In genomic region chr10:80900318-80901247, GRCm38 (mm10) we compare ENCODE assay signal across 8 mouse cellular contexts. TPM values are rescaled to one million over a fixed set of nuclear protein-coding genes. Genes with fewer than 3 reads are reported as not detected.
A peak's percentile ranks its signal among the peaks of the same experiment; 100 is the strongest.
DNase-seq lines count a peak whose midpoint lies in the region; ATAC-seq and TF ChIP-seq lines count a peak whose summit lies in the region.

TSS of gene Timm13 (minus strand) at chr10:80900969.

- H3K9ac ChIP-seq in embryonic facial prominence, embryonic 13.5 days, result peak within 1 kb of the TSS; percentile 86
- H3K9ac ChIP-seq in limb, embryonic 12.5 days (replicated peaks), result peak within 1 kb of the TSS; percentile 70
- H3K9ac ChIP-seq in midbrain, embryonic 15.5 days, result peak within 1 kb of the TSS; percentile 83

- peak; percentile 97 for DNase-seq in 3134 (ENCODE audit: extremely low read depth, insufficient read length, low spot score)
- DNase-seq in adrenal gland, postnatal 36 days, result peak; percentile 97 to 98
- peak; percentile 98 to 100 for DNase-seq in heart, adult 18-20 months
- DNase-seq in kidney, adult 2 months, result peak; percentile 100
- DNase-seq in spleen, adult 2 months (ENCODE audit: low read depth in 1 of 2, low spot score in 2 of 2), result peak; percentile 97 to 98

- no peaks in the 10 kb centered on the region for H3K9me3 ChIP-seq in embryonic facial prominence, embryonic 13.5 days
- no peaks in the 10 kb centered on the region for H3K9me3 ChIP-seq in limb, embryonic 12.5 days
- no peaks in the 10 kb centered on the region for H3K9me3 ChIP-seq in midbrain, embryonic 15.5 days

- TF ChIP-seq POLR2A in kidney, adult 2 months (IDR thresholded peaks at IDR 0.05; ENCODE audit: low read depth, low read length), result peak; percentile 42
- peak; percentile 38; the same call in 1 of the 2 replicates for TF ChIP-seq POLR2A in spleen, adult 2 months (IDR thresholded peaks at IDR 0.05; ENCODE audit: low read depth, low read length)

- WGBS in embryonic facial prominence, embryonic 13.5 days, result under 1% methylated on average over 72 of the region's 72 CpGs
- WGBS in kidney, adult 2 months, result under 1% methylated on average over 72 of the region's 72 CpGs
- WGBS in limb, embryonic 12.5 days, result under 1% methylated on average over 69 of the region's 72 CpGs
- WGBS in midbrain, embryonic 15.5 days, result under 1% methylated on average over 72 of the region's 72 CpGs
- under 1% methylated on average over 72 of the region's 72 CpGs for WGBS in spleen, adult 2 months

- H3K27ac ChIP-seq in embryonic facial prominence, embryonic 13.5 days, result peak within 1 kb of the TSS; percentile 82
- peak within 1 kb of the TSS; percentile 77 for H3K27ac ChIP-seq in kidney, adult 2 months (ENCODE audit: insufficient read depth, low read depth, low read length)
- peak within 1 kb of the TSS; percentile 86 for H3K27ac ChIP-seq in limb, embryonic 12.5 days
- peak within 1 kb of the TSS; percentile 89 for H3K27ac ChIP-seq in midbrain, embryonic 15.5 days
- peak within 1 kb of the TSS; percentile 88 for H3K27ac ChIP-seq in spleen, adult 2 months (ENCODE audit: insufficient read depth, low read length)

- peaks cover 16% of the 10 kb centered on the region for H3K4me1 ChIP-seq in embryonic facial prominence, embryonic 13.5 days
- H3K4me1 ChIP-seq in kidney, adult 2 months (ENCODE audit: control insufficient read depth, insufficient read depth, low read length), result peaks cover 7% of the 10 kb centered on the region; the same call in 1 of the 2 replicates
- H3K4me1 ChIP-seq in limb, embryonic 12.5 days (replicated peaks), result peaks cover 21% of the 10 kb centered on the region
- H3K4me1 ChIP-seq in midbrain, embryonic 15.5 days, result peaks cover 19% of the 10 kb centered on the region
- H3K4me1 ChIP-seq in spleen, adult 2 months (ENCODE audit: control insufficient read depth, insufficient read depth, insufficient read length), result peaks cover 6% of the 10 kb centered on the region

- peaks cover 59% of the 10 kb centered on the region for H3K36me3 ChIP-seq in embryonic facial prominence, embryonic 13.5 days
- no peaks in the 10 kb centered on the region for H3K36me3 ChIP-seq in kidney, adult 2 months (ENCODE audit: control insufficient read depth, insufficient read depth, low read length)
- H3K36me3 ChIP-seq in limb, embryonic 12.5 days, result peaks cover 62% of the 10 kb centered on the region
- H3K36me3 ChIP-seq in midbrain, embryonic 15.5 days (replicated peaks), result peaks cover 35% of the 10 kb centered on the region
- peaks cover 9% of the 10 kb centered on the region for H3K36me3 ChIP-seq in spleen, adult 2 months (ENCODE audit: control insufficient read depth, insufficient read depth, low read length)

- no peak for TF ChIP-seq CTCF in kidney, adult 2 months (conservative IDR thresholded peaks at IDR 0.05; ENCODE audit: insufficient read depth, insufficient read length, low read depth, low read length)
- TF ChIP-seq CTCF in spleen, adult 2 months (IDR thresholded peaks at IDR 0.05; ENCODE audit: extremely low read depth, insufficient read depth, insufficient read length, insufficient replicate concordance), result no peak

- peak within 1 kb of the TSS; percentile 86 for H3K4me3 ChIP-seq in embryonic facial prominence, embryonic 13.5 days
- H3K4me3 ChIP-seq in kidney, adult 2 months (ENCODE audit: insufficient read depth, low read depth, low read length), result peak within 1 kb of the TSS; percentile 73
- peak within 1 kb of the TSS; percentile 72 for H3K4me3 ChIP-seq in limb, embryonic 12.5 days (replicated peaks)
- H3K4me3 ChIP-seq in midbrain, embryonic 15.5 days, result peak within 1 kb of the TSS; percentile 84
- H3K4me3 ChIP-seq in spleen, adult 2 months (ENCODE audit: extremely low read depth, insufficient read depth, insufficient read length), result peak within 1 kb of the TSS; percentile 83

- ATAC-seq in embryonic facial prominence, embryonic 13.5 days (ENCODE audit: insufficient number of reproducible peaks, insufficient read depth, low FRiP score, low TSS enrichment, low read depth), result peak; percentile 94
- peak; percentile 92 for ATAC-seq in limb, embryonic 12.5 days (ENCODE audit: insufficient number of reproducible peaks, insufficient read depth, low FRiP score, low TSS enrichment, low read depth)
- ATAC-seq in midbrain, embryonic 15.5 days (replicated peaks), result peak; percentile 96

- H3K27me3 ChIP-seq in embryonic facial prominence, embryonic 13.5 days, result no peaks in the 10 kb centered on the region
- H3K27me3 ChIP-seq in kidney, adult 2 months (replicated peaks; ENCODE audit: control insufficient read depth, insufficient read depth, low read length), result no peaks in the 10 kb centered on the region
- 0 out of 2 replicates have a peak, but pooled peaks cover 9% of the 10 kb centered on the region for H3K27me3 ChIP-seq in limb, embryonic 12.5 days
- no peaks in the 10 kb centered on the region for H3K27me3 ChIP-seq in midbrain, embryonic 15.5 days (replicated peaks)
- H3K27me3 ChIP-seq in spleen, adult 2 months (ENCODE audit: control insufficient read depth, insufficient read depth, low read length), result no peaks in the 10 kb centered on the region

- peak within 1 kb of the TSS; percentile 98 for H3K4me2 ChIP-seq in embryonic facial prominence, embryonic 13.5 days
- peak within 1 kb of the TSS; percentile 97 for H3K4me2 ChIP-seq in limb, embryonic 12.5 days
- peak within 1 kb of the TSS; percentile 76 for H3K4me2 ChIP-seq in midbrain, embryonic 15.5 days

RNA-seq across cellular contexts. Expression of gene Timm13, which starts in this region (rescaled TPM):
- 100 to 1,000 TPM; 202 to 239 TPM for total RNA-seq in adrenal gland, postnatal 36 days (2021)
- 317 and 358 TPM in 2 replicates for polyA plus RNA-seq in embryonic facial prominence, embryonic 13.5 days (2015; fragmentation: Nextera tagmentation; extraction: Ambion mirVana)
- total RNA-seq in heart, adult 18-20 months (2021), result 100 to 1,000 TPM; 125 to 144 TPM
- polyA plus RNA-seq in kidney, adult 2 months (2012; rRNA removed), result 375 and 474 TPM in 2 replicates
- 318 and 327 TPM in 2 replicates for polyA plus RNA-seq in limb, embryonic 12.5 days (2016; fragmentation: Nextera tagmentation; extraction: Ambion mirVana)
- 318 and 330 TPM in 2 replicates for polyA plus RNA-seq in midbrain, embryonic 15.5 days (2015; fragmentation: Nextera tagmentation; extraction: Ambion mirVana)
- 123 and 133 TPM in 2 replicates for polyA plus RNA-seq in spleen, adult 2 months (2012; rRNA removed)

Comparison
In these comparisons a context has a peak if more than half of its experiments do, and no peak if none do; other contexts are left out.
1. Peak in every context shown above with its lines: DNase-seq, ATAC-seq, H3K4me3 ChIP-seq and H3K27ac ChIP-seq.